Mouse (Mus musculus) lung, adult 2 months (tissue): ENCODE measurements around the gene Psip1.

Experiments used
- CTCF ChIP-seq: fragments of 200-500 bp; IDR thresholded peaks from 2 replicates; pipeline ENCODE4 v1.5.1; 2011; ENCODE audit warnings: mild to moderate bottlenecking, low read length, control low read depth; ENCODE audit not compliant: insufficient read depth
- POLR2A ChIP-seq: fragments of 200-500 bp; IDR thresholded peaks from 2 replicates; pipeline ENCODE4 v1.6.1; 2011; ENCODE audit warnings: low read depth, mild to moderate bottlenecking, control low read depth, low read length, borderline replicate concordance; ENCODE audit errors: extremely low read depth

GRCm38 (mm10) chr4:83526270-83526987, 40.2 kb upstream of the Psip1 start:
- TF ChIP-seq POLR2A (no peak), CTCF (no peak)
